Mouse (Mus musculus) MEL-GATA-1-ER (cell line): ENCODE results near the gene Rph3a.
A peak's percentile ranks its signal among the peaks of the same experiment; 100 is the strongest.
"Not testable (repeated sequence)": the region's sequence is repeated elsewhere in the genome, so short reads cannot be mapped to it uniquely, and the experiment has no call there.

Experiments used
- DNase-seq: peaks from one replicate; pipeline ENCODE4 v3.0.0-alpha.2; 2012; ENCODE audit warnings: low read depth; ENCODE audit errors: extremely low read depth

Gene Rph3a

DNA sequence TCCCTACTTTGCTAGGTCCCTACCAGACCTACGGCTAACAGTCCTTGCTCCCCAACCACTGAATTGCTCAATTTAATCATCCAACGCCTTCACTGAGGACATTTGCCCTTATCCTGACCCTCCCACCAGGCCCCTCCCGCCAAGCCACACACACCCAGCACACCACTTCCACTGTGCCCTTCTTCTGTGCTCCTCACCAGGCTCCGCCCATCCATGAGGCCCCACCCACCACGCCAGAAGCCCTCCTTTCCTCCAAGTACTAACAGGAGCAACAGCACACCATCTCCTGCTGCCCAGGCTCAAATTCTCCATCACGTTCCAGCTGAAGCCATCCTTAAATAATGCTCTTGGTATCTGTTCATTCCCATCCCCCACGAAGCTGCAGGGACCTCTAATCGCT is 35.4 kb downstream of the Rph3a start:
- no peak for DNase-seq

DNA sequence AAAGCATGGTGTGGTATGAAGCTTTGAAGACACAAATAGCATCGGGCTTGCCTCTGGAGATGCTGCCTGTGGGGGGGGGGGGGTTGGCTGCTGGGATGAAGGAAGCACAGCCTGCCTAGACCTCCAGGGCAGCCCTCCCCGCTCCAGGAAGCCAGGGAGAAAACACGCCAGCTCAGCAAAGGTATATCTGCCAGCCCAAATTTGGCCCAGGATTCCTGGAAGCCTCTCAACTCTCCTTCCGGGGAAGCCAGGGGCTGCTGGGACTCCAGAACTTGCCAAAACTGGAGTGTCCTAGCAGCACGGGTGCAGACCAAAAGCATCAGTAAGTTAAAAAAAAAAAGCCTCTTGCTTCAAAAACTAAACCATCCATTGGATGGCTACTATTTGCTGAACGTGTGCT is 37.6 kb downstream of the Rph3a start:
- no peak for DNase-seq

- DNase-seq: no peak
Observed at GRCm38 (mm10) chr5:120971326-120971725, 38.6 kb downstream of the Rph3a start.

- DNase-seq: no peak
Observed at GRCm38 (mm10) chr5:120969703-120970102, 40.2 kb downstream of the Rph3a start.

DNA sequence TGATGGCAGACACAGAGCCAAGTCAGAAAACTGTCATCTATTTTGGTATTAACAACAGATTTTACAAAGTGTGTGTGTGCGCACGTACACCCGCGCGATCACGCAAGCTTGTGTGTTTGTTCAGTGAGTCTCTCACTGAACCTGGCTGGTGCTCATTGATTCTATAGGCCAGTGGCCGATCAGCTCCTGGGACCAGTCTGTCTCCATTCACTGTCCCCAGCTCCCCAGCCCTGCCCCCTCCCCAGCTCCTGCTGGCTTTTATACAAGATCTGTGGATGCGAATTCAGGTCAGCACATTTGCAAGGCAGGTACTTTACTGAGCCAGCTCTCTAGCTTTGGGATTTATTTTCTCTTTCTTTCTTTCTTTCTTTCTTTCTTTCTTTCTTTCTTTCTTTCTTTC is 41.1 kb downstream of the Rph3a start:
- DNase-seq: no peak

DNA sequence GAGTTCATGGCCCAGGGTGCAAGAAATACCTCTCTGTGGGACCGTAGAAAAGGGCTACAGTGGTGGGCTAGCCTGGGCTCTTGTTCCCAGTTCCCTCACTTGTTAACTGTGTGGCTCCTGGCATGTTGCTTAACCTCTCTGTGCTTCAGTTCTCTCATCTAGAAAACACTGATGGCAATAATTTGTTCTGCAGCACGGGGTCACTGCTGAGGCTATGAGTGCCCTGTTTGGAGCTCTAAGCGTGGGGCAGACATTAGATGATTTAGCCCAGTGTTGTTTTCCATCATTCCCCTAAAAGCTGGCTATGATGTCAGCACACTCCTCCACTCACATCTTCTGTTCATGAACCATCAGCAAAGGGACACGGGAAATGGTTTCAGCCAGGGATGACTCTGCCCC is 41.8 kb downstream of the Rph3a start:
- no peak for DNase-seq

GRCm38 (mm10) chr5:120967355-120968133 is 42.3 kb downstream of the Rph3a start:
- DNase-seq: no peak

DNA sequence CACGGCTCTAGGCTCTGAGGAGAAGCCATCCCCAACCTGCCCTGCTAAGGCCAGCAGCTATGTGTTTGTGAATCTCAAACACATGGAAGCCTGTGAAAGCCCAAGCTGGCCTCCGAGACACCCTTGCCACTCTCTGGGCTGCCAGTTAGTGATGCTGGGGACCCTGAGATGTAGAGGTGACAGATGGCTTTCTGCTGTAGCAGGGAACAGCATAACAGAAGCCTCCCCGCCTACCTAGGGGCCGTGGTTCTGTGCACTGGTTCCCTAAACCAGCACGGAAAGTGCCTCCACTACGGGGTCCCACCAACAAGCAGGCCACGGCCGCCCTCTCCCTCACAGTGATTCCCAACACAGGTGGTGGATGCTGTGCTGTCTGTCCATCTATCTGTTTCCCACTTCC is 43.0 kb downstream of the Rph3a start:
- no peak for DNase-seq

DNA sequence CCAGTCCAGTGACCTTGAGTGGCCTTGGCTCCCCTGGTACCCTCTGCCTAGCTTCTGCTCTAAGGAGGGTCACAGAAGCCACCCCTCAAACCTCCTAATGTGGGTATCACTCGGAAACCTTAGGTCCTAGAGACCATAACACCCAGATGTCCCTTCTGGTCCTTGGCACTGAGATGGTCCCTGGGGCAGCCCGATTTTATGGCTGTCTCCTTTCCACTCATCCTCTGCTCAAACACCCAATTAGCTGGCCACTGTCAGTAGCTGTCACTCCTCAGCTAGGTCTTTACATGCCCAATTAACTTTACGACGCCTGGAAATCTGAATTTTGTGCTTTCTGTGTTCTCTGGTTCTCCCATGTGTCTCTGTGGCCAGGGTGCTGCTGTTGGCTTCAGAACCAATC is 43.7 kb downstream of the Rph3a start:
- no peak for DNase-seq

DNA sequence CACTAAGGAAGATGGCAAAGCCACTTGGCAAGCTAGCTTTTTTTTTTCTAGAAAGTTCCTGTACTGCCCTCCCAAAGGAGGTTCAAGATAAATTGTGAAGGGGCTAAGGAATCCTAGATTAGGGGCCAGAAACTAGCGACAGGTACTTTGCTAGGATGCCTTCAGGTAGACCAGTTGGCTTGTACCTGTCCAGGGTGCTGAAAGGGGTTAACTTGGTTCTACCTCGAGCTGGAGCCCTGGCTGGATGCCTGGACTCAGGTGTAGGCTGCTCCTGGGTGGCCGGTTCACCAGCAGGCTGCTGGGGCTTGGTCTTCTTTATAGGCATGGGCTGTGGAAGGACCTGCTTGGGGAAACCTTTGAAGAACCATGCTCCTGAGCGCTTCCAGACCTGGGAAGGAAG is 48.9 kb downstream of the Rph3a start:
- DNase-seq: no peak

- peak; percentile 20 for DNase-seq
Observed at GRCm38 (mm10) chr5:120953974-120954373, 55.9 kb downstream of the Rph3a start.

DNA sequence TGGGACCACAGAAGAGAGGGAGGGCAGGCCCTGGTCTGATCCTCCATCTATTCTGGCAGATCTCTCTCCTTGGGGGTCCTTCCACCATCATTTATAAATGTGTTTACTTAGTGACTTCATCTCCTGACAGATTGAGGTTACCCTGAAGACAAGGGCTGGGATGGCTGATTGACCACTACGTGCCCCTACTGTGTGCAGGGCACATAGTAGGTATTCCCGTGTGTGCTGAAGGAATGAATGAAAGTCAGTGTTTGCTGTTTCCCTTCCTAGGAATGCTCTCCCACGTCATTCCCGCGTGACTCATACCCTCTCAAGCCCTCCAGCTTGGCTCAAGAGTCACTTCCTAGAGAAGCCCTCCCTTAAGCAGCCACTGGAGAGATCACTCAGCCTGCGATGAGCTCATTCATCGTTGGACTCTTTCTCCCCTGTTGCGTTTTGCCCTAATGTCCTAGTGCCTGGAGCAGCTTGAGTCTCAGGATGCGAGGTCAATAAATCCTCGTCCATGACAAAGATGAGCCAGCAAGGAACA is 57.6 kb downstream of the Rph3a start:
- no peak for DNase-seq

- no peak for DNase-seq
Observed at GRCm38 (mm10) chr5:120942076-120942475, 67.8 kb downstream of the Rph3a start.

DNA sequence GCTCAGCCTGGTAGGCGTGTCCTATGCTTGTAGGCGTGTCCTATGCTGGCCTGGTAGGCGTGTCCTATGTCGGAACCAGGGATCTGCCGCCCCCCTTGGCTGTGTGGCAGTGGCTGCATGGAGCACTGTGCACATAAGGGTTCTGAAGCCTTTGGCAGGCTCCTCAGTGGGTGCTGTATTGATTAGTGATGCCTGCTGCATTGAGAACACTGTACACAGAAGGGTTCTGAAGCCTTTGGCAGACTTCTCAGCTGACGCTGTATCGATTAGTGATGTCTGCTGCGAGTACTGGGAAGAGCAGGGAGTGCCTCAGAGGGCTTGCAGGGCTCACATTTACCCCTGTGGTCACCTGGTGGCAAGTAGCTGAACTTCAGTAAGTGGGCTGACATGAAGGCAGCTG is 71.3 kb downstream of the Rph3a start:
- peak; percentile 84 for DNase-seq

DNA sequence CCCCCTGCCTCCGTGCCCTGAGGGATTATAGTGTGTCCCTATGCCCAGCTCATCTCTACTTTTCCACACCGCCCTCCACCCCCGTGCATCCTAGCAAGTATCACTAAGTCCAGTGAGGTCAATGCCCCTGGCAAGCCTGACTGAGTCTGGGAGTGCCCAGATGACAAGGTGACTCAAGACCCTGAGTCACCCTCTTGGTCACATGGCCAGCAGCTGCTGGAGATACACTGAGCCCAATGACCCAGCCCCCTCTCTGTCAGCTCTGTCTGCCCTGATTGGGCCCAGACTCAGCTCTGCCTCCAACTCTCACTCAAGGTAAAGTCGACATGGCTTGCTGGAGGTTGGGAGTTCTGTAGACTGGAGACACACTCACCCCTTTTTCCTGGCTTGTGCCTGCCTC is 72.1 kb downstream of the Rph3a start:
- DNase-seq: no peak

- no peak for DNase-seq
Observed at GRCm38 (mm10) chr5:120933966-120934365, 75.9 kb downstream of the Rph3a start.

GRCm38 (mm10) chr5:120927036-120927435 is 82.9 kb downstream of the Rph3a start:
- DNase-seq: no peak

DNA sequence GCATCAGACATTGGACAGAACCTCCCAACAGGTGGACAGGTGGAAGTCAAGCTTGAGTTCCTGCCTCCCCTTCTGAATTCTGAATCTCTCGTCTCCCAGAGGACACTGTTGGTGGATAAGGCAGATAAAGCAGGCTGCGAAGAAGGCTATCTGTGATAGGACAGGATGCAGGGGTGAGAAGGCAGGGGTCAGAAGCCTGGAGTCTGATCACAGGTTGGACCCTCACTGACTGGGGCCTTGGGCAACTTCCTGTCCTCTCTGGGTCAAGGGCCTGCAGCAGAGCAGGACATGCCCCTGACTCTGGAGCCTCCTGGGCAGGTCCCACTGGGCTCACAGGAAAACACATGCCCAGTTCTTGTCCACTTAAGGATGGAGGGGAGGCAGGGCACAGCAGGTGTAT is 83.6 kb downstream of the Rph3a start:
- DNase-seq: not testable (repeated sequence)

- not testable (repeated sequence) for DNase-seq
Observed at GRCm38 (mm10) chr5:120924520-120924919, 85.4 kb downstream of the Rph3a start.

DNA sequence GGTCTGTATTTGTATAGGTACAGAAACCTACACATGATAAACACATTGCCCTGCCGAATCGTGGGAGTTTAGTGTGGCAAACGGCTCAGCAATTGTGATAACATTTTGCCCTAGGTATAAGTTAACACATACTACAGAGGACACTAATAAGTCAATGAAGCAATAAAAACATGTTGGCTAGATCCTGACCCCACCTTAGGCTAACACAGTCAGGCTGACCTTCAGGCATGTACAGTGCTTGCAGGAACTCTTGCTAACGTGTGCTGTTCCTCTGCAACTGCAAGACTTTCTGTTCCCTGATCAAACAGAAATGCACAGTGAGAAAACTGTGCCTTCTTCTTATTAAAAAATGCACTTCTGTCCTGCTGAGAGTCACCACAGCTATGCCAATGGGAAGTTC is 85.9 kb downstream of the Rph3a start:
- DNase-seq: no peak

DNA sequence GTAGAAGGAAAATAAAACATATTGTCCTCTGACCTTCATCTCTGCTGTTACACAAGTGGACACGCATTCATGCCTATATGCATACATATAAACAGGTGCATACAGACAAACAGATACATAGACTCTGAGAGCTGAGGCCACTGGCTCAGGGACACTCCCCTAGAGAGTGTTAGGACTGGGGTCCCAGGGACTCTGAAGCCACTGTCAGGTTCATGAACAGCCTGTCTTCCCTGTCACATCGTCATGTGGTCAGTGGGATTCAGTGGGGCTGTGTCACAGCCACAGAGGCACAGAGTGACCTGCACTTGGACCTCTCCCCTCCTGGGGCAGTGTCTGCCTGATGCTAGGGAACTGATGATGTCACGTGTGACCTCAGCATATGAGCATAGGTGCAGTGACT is 89.6 kb downstream of the Rph3a start:
- no peak for DNase-seq

GRCm38 (mm10) chr5:120919156-120919935 is 90.5 kb downstream of the Rph3a start:
- not testable (repeated sequence) for DNase-seq

DNA sequence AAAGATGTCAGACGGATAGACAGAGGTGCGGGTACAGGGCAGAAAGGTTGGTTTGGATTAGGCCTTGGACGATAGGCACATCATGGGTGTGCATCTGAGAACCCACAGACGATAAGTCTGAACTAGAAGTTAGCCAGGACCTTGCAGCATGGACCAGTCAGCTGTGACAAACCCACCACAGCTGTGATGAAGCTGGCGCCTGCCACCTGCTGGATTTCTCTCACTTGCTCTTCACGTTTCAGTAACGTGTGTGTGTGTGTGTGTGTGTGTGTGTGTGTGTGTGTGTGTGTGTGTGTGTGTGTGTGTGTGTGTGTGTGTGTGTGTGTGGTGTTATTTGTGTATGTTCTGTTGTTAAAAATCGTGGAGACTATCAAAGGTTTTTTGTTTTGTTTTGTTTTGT is 95.7 kb downstream of the Rph3a start, which contains the start of gene Oas1d:
Gene Oas1d (plus strand): TSS at position 333 of the 400 bp plus-strand sequence.
- not testable (repeated sequence) for DNase-seq
